Mouse (Mus musculus) layer of hippocampus, postnatal 36 days (tissue): ENCODE results near the gene Susd3. TPM values are rescaled to one million over a fixed set of nuclear protein-coding genes. Genes with fewer than 3 reads are reported as not detected.

Experiments used
- DNase-seq, 2 experiments: peaks; one replicate each; pipeline ENCODE4 v3.0.0; 2022
- total RNA-seq, 2 experiments: library from RNA; stranded (reverse); gene quantifications; 2 replicates each; pipeline ENCODE4 v1.2.3; 2021

Gene Susd3
- total RNA-seq, 2 experiments from 2014 or later, result 2.5 to 2.6 TPM

DNA sequence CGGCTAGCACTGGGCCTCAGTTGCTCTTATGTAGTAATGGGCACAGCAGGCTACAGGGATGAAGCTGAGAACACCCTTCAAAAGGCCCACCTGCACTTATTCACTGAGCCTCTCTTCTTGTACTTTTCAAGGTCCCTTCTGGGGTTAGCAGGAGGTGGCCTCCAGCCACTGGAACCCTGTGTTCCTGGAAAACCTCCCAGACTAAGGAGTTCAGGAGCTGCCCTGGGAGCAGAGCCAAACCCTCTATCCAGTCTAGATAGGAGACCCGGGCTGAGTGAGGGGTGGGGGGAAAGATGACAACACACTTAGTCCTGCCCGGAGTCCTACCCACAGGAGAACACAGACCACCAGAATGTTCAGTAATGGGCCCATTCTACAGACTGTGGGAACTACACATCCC, 2.5 kb downstream of the Susd3 start:
- DNase-seq, result no peak

DNA sequence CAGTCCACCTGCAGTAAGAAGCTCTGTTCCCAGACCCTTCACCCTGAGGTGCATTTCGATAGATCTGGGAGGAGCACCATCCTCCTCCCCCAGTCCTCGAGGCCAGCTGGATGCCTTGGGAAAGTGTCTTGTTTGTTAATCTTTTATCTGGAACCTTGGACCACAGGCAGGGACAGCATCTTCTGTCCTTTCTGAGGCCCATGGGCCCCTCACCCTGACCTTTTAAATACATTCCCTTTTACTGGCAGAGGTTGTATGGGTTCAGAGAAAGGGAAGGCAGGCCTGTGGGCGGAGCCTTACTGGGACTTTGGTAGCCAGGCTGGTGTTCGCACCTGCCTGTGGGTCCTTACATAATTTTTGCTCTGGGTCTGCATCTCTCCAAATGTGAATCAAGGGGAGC, 3.3 kb downstream of the Susd3 start:
- no peak for DNase-seq

DNA sequence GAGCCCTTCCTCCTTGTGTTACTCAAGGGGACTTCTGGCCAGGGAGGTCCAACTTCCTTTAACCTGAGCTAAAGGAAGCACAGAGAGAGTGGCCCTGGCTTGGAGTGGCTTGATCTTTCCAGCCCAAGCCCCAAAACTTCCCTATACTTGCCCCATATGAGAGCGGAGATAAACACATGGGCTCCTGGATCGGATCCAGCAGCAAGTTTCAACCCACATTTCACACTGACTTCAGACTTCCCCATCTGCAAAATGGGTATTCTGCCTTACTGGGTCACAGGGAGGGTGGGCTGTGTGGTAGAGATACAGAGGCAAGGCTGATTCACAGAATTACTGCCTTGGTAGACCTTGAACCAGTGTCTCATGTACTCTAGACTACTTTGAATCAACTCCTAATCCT, 5.0 kb downstream of the Susd3 start:
- no peak for DNase-seq

GRCm38 (mm10) chr13:49242321-49243065, 6.0 kb downstream of the Susd3 start:
- peak in 1 of 2 experiments; percentile 14 for DNase-seq

DNA sequence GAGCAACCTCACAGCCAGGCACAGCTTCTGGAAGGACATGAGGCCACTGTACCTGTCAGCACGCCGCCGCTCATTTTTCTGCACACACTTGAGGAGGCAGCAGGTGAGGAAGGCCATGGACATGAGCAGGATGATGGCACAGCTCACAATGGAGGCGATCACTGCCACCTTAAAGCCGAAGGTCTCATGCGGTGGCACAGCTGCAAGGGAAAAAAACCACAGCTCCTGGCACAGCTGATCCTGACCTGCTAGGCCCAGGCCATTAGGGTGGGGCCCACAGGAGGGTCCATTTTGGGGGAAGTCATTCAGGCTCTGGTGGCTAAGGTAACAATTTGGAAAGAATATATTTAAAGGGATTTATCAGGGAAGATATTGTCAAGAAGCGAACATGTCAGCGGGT, 9.8 kb downstream of the Susd3 start:
- no peak for DNase-seq

DNA sequence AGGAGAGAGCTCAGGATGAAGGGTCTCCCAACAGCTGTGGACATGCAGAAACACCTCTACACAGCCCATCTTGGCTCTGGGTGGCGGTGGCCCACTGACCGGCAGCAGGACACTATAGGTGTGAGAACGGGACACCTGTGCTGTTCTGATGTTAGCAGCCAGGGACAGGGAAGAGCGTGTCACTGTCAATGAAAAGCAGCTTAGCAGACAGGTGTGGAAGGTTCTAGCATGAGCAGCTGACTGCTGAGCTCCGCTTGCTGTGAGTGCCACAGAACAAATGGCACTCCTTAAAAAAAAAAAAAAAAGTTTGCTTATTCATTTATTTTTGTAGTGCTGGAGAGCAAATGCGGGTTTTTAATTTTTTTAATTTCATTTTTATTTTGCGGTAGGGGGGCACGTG, 10.9 kb downstream of the Susd3 start:
- no peak for DNase-seq

GRCm38 (mm10) chr13:49234711-49235110, 13.8 kb downstream of the Susd3 start:
- no peak for DNase-seq

DNA sequence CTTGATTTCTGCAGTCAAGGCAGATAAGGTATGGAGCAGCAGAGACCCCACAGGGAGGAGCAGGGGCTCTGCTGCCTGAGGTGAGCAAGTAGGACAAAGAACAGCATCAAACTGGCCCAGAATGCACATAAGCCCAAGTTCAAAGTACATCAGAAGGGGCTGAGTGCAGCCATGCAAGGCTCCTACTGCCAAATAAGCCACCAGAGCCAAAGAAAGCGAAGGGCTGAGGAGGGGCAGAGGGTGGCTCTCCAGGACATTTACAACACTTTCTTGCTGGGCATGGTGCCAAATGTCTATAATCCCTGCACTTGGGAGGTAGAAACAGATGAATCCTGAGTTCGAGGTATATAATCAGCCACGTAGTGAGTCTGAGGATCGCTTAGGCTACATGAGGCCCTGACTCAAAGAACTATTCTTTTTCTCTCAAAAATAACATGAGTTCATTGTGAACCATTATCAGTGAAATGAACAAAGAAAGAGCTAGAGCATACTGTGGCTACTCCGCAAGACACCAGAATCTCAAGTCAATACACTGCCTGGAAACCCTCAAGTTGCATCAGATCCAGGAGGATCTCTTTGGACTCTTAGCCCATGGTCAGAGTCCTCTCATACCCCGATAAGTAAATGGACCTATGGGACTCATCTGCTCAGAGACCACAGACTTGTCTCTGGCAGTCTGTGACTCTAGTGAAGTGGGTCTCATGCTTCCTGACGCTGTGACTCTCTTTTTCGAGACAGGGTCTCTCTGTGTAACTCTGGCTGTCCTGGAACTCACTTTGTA, 14.5 kb downstream of the Susd3 start:
- no peak for DNase-seq

DNA sequence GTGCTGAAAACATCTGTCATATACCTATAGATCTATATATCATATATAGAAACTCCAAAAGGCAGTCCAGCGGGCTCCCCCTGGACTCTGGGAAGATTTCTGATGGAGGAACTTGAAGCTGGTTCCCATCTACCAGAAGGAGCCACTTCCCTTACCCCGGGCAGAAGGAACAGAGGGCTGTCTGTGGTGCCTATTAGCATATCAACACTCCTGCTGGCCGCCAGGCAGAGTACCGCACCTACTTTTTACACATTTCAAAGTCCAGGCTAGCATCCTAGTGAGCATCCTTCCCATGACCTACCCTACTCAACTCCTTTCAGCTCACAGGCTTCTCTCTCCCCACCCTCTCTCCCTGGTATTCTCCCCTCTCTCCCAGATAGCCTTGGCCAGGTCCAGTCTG, 22.9 kb downstream of the Susd3 start:
- DNase-seq, result no peak

DNA sequence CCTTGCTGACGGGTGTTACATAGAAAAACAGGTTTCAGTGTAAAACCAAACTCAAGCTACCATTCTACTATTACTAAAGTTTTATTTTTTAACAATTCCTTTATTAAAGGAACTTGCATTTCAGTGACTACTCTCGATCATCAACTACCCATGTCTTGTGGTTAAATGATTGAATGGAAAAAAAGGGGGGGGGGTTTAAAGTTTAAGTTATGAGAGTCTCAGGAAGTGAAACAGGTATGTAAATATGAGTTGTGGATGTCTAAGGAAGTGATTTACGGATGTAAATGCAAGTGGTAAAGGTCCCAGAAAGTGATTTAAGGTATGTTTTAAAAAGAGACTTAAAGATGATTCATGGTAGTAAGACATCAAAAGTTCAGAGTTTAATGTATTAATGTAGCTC, 23.3 kb downstream of the Susd3 start:
- no peak for DNase-seq

- no peak for DNase-seq
Measured at GRCm38 (mm10) chr13:49224729-49225128, 23.8 kb downstream of the Susd3 start.

GRCm38 (mm10) chr13:49224314-49224713, 24.2 kb downstream of the Susd3 start:
- no peak for DNase-seq

DNA sequence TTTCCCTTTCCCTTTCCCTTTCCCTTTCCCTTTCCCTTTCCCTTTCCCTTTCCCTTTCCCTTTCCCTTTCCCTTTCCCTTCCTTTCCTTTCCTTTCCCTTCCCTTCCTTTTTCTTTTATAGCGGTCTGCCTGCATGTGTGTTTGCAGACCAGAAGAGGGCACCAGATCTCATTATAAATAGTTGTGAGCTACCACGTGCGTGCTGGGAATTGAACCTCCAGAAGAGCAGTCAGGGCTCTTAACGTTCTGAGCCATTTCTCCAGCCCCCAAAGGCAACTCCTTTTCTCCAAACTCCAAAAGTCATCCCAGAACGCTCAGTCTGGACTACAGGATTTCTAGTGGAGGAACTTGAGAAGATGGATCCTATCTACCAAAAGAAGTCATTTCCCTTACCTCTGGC, 27.6 kb downstream of the Susd3 start:
- no peak for DNase-seq

GRCm38 (mm10) chr13:49219367-49219766, 29.1 kb downstream of the Susd3 start:
- no peak for DNase-seq

DNA sequence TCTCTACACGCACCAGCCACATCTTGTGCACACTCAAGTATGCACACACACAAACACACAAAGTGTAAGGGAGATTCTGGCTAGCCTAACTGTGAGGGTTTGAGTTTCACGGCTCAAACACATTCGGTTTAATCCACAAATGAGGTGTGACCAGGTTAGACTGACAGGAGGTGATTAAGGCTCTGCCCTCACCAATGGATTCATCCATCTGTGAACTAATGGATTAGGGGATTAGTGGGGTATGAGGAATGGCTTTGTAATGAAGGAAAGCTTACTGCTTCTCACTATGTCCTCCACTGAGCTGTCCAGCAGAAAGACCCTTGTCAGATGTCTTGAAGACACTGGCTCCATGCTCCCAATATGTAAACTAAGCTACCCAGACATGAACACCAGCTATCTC, 29.9 kb downstream of the Susd3 start:
- no peak for DNase-seq

- no peak for DNase-seq
Measured at GRCm38 (mm10) chr13:49216808-49217561, 31.5 kb downstream of the Susd3 start.

- no peak for DNase-seq
Measured at GRCm38 (mm10) chr13:49216220-49216552, 32.3 kb downstream of the Susd3 start.

DNA sequence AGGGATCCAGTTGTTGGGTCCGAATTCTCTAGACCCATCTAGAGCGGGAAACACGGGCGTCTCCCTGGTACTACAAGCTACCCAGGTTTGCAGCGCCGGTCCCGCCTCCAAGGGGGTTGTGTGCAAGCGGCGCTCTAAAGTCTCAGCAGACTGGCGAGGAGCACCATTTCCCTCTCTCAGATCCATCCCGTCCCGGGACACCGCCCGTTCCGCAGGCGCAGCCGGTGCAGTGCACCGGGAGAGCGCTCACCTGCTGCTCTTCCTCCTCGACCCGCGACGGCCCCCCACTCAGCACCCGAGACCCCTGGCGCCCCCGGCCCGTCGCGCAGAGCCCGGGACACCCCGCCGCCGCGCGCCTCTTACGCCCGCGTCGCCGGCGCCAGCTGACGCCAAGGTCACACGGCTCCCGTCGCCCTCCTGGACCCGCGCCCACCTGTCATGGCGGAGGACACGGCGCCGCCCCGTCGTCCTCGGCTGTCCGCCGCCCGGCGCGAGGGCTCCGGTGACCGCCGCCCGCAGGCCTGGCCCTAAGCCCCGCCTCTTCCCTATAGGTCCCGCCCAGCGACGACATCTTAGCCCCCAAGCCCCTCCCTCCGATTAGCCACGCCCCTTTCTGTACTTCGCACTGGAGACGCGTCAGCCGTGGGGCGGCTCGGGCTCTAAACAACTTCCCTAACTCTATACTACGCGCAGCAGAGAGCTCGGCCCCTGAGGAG, 32.8 kb downstream of the Susd3 start, which contains the start of gene Card19:
Card19 (minus strand) TSS at position 534 of the 716 bp plus-strand sequence.
- DNase-seq, result peak; percentile 85 to 87

- DNase-seq, result no peak
Measured at GRCm38 (mm10) chr13:49215128-49215503, 33.4 kb downstream of the Susd3 start.

DNA sequence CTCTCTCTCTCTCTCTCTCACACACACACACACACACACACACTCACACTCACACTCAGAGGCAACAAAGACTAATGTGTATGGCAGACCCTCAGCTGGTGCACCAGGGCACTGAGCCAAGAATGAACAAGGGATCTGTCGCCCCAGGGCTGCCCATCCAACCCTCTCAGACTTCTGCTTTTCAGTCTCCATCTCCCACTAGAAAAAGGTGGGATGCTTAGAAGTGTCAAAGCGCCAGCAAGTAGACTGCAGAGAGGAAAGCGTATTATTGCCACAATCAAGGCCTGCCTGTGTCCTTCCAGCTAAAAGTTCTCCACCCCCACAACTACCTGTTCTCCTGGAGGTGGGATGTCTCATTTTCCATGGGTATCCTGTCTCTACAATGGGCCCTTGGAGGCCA, 34.1 kb downstream of the Susd3 start:
- no peak for DNase-seq

- DNase-seq, result no peak
Measured at GRCm38 (mm10) chr13:49213531-49213932, 35.0 kb downstream of the Susd3 start.

GRCm38 (mm10) chr13:49212711-49213500, 35.6 kb downstream of the Susd3 start:
- DNase-seq, result no peak
